Mouse (Mus musculus) lung, postnatal 0 days (tissue): ENCODE measurements around the gene Rnasek. TPM values are rescaled to one million over a fixed set of nuclear protein-coding genes. Genes with fewer than 3 reads are reported as not detected.

ENCODE experiments used
- ATAC-seq: fragments of 200-750 bp; cut with Nextera tagmentation; 2 replicates; pipeline ENCODE4 v1.8.0; 2017; ENCODE audit warnings: moderate library complexity
- DNase-seq: peaks from one replicate; pipeline ENCODE4 v3.0.0-alpha.2; 2016; ENCODE audit warnings: low spot score
- H3K27ac ChIP-seq: fragments of 300-500 bp; sonication (generic); 2 replicates; pipeline ENCODE4 v1.5.1; 2014; ENCODE audit warnings: antibody characterized with exemption, mild to moderate bottlenecking, low read length, mixed read lengths
- H3K27me3 ChIP-seq: fragments of 300-500 bp; sonication (generic); replicated peaks from 2 replicates; pipeline ENCODE4 v1.6.1; 2014; ENCODE audit warnings: low read length, mixed read lengths; ENCODE audit not compliant: insufficient read depth
- H3K36me3 ChIP-seq: fragments of 300-500 bp; sonication (generic); 2 replicates; pipeline ENCODE4 v1.6.1; 2014; ENCODE audit warnings: low read length, mixed read lengths; ENCODE audit not compliant: insufficient read depth
- H3K4me1 ChIP-seq: fragments of 300-500 bp; sonication (generic); 2 replicates; pipeline ENCODE4 v1.6.1; 2014; ENCODE audit warnings: antibody characterized with exemption, low read depth, low read length, mixed read lengths; ENCODE audit not compliant: insufficient read depth
- H3K4me2 ChIP-seq: fragments of 300-500 bp; sonication (generic); replicated peaks from 2 replicates; pipeline ENCODE4 v1.6.1; 2014; ENCODE audit warnings: low read depth, mild to moderate bottlenecking, low read length, moderate library complexity, mixed read lengths
- H3K4me3 ChIP-seq: fragments of 300-500 bp; sonication (generic); 2 replicates; pipeline ENCODE4 v1.5.1; 2014; ENCODE audit warnings: low read depth, low read length
- H3K9ac ChIP-seq: fragments of 300-500 bp; sonication (generic); replicated peaks from 2 replicates; pipeline ENCODE4 v1.6.1; 2014; ENCODE audit warnings: low read depth, mild to moderate bottlenecking
- H3K9me3 ChIP-seq: fragments of 300-500 bp; sonication (generic); 2 replicates; pipeline ENCODE4 v1.6.1; 2016; ENCODE audit warnings: low read length, mixed read lengths
- CTCF ChIP-seq: IDR thresholded peaks from 2 replicates; pipeline ENCODE4 v1.5.1; 2016; ENCODE audit warnings: antibody characterized with exemption, mild to moderate bottlenecking
- EP300 ChIP-seq: IDR thresholded peaks from 2 replicates; pipeline ENCODE4 v1.6.1; 2016; ENCODE audit warnings: antibody characterized with exemption, mild to moderate bottlenecking, control low read depth
- WGBS: fragments of 180-500 bp; shearing (Covaris S2); extraction: QIAGEN DNeasy Blood & Tissue Kit; methylation state at CpG from one replicate; pipeline ENCODE4 v1.1.7; 2014; 5-methylcytosine and 5-hydroxymethylcytosine counted together
- polyA plus RNA-seq: library from polyadenylated mRNA; unstranded; fragments of >200 nt; fragmentation: Nextera tagmentation; extraction: Ambion mirVana; gene quantifications from 2 replicates; pipeline ENCODE4 v1.2.1, GENCODE M21; 2015

Gene Rnasek
- polyA plus RNA-seq, 1 experiment from 2014 or later = 484 TPM

DNA sequence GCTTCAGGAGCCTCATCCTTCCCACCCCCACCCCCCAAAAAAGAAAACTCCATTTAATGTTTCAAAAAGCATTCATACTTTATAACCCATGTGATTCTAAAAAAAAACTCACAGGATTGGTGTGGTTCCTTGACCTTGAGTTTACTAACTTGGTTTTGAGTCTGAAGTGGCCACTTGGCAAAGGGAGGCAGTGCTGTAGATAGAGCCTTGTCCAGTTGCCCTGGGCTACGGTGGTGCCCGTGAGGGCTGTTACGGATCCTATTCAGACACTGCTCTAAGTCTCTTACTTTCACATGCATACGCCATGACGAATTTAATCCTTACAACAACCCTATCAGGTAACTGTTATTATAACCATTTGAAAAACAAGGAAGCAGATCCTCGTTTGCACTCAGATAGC lies 27.7 kb downstream of the Rnasek start:
- Histone ChIP-seq H3K27ac (no peak overlapping the region), H3K36me3 (no peaks in the 10 kb centered on the region), H3K4me1 (peaks cover 13% of the 10 kb centered on the region; the same call in 1 of the 2 replicates), H3K9ac (no peak overlapping the region), H3K9me3 (no peaks in the 10 kb centered on the region), H3K4me3 (no peak overlapping the region), H3K27me3 (peaks cover 32% of the 10 kb centered on the region), H3K4me2 (no peak overlapping the region)
- 70% methylated on average over 6 of the region's 6 CpGs for WGBS
- TF ChIP-seq CTCF (no peak), EP300 (no peak)
- DNase-seq (peak; percentile 64), ATAC-seq (peak; percentile 43; the same call in 1 of the 2 replicates)

GRCm38 (mm10) chr11:70210681-70211080 lies 29.0 kb downstream of the Rnasek start:
- Histone ChIP-seq H3K4me1 (peaks cover 13% of the 10 kb centered on the region; the same call in 1 of the 2 replicates), H3K36me3 (no peaks in the 10 kb centered on the region), H3K4me2 (no peak overlapping the region), H3K27me3 (peaks cover 21% of the 10 kb centered on the region), H3K4me3 (no peak overlapping the region), H3K9ac (no peak overlapping the region), H3K9me3 (no peaks in the 10 kb centered on the region), H3K27ac (no peak overlapping the region)
- 71% methylated on average over 2 of the region's 2 CpGs for WGBS
- ATAC-seq (no peak), DNase-seq (peak; percentile 29)
- TF ChIP-seq EP300 = no peak
- TF ChIP-seq CTCF = no peak

GRCm38 (mm10) chr11:70208778-70209388 lies 30.8 kb downstream of the Rnasek start:
- no peaks in the 10 kb centered on the region for H3K9me3 ChIP-seq
- TF ChIP-seq EP300 = 0 out of 2 replicates have a peak, but pooled peaks have one; percentile 6
- TF ChIP-seq CTCF = no peak
- no peak overlapping the region for H3K9ac ChIP-seq
- 58% methylated on average over 5 of the region's 5 CpGs for WGBS
- no peak overlapping the region for H3K4me2 ChIP-seq
- H3K36me3 ChIP-seq = no peaks in the 10 kb centered on the region
- H3K4me1 ChIP-seq = peaks cover 3% of the 10 kb centered on the region; the same call in 1 of the 2 replicates
- no peak overlapping the region for H3K27ac ChIP-seq
- ATAC-seq = peak; percentile 15; the same call in 1 of the 2 replicates
- H3K4me3 ChIP-seq = no peak overlapping the region
- no peak for DNase-seq
- peaks cover 4% of the 10 kb centered on the region; the same call in 1 of the 2 replicates for H3K27me3 ChIP-seq

- Histone ChIP-seq H3K4me1 (no peaks in the 10 kb centered on the region), H3K27me3 (no peaks in the 10 kb centered on the region), H3K4me3 (no peak overlapping the region), H3K9ac (no peak overlapping the region), H3K4me2 (no peak overlapping the region), H3K36me3 (no peaks in the 10 kb centered on the region), H3K27ac (no peak overlapping the region), H3K9me3 (no peaks in the 10 kb centered on the region)
- WGBS = 68% methylated on average over 7 of the region's 7 CpGs
- no peak for DNase-seq
- no peak for ATAC-seq
- TF ChIP-seq CTCF (no peak), EP300 (no peak)
Observed at GRCm38 (mm10) chr11:70207283-70207682, 32.4 kb downstream of the Rnasek start.

DNA sequence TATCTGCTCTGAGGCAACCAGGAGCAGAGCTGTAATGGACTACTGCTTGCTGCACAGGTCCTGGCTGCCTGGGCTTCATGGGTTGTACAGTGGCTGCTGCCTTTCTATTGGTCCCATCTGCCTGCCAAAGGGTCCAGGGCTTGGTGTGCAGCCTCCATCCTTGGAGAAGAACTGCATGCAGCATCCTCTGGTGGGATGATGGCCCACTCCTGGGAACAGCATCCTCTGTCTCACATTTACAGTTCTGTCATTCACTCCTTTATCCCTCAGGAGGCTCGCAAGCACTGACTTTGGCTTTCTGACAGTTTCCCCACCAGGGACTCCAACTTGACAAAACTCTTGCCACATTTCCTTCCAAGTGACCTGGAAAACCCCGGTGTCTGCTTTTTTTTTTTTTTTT lies 32.8 kb downstream of the Rnasek start:
- Histone ChIP-seq H3K9me3 (no peaks in the 10 kb centered on the region), H3K27me3 (no peaks in the 10 kb centered on the region), H3K9ac (no peak overlapping the region), H3K4me3 (no peak overlapping the region), H3K36me3 (no peaks in the 10 kb centered on the region), H3K4me2 (no peak overlapping the region), H3K27ac (no peak overlapping the region), H3K4me1 (no peaks in the 10 kb centered on the region)
- DNase-seq (no peak), ATAC-seq (no peak)
- no peak for TF ChIP-seq EP300
- no peak for TF ChIP-seq CTCF
- 75% methylated on average over 2 of the region's 2 CpGs for WGBS

- Histone ChIP-seq H3K27me3 (no peaks in the 10 kb centered on the region), H3K4me1 (no peaks in the 10 kb centered on the region), H3K9ac (no peak overlapping the region), H3K4me2 (no peak overlapping the region), H3K9me3 (no peaks in the 10 kb centered on the region), H3K36me3 (no peaks in the 10 kb centered on the region), H3K4me3 (no peak overlapping the region), H3K27ac (no peak overlapping the region)
- DNase-seq (peak; percentile 89), ATAC-seq (peak; percentile 60)
- 38% methylated on average over 5 of the region's 5 CpGs for WGBS
- TF ChIP-seq EP300 (no peak), CTCF (peak; percentile 92)
Observed at GRCm38 (mm10) chr11:70201691-70202090, 38.0 kb downstream of the Rnasek start.
